Mouse (Mus musculus): ENCODE results near the gene Kat2b.

GRCm38 (mm10) chr17:53587074-53587851 is 20.6 kb downstream of the Kat2b start:
- TF ChIP-seq CTCF (IDR thresholded peaks at IDR 0.05; ENCODE audit: insufficient read depth, low read length): no peak
- TF ChIP-seq POLR2A (IDR thresholded peaks at IDR 0.05; ENCODE audit: borderline replicate concordance, extremely low read depth, low read depth, low read length): no peak

All from lung, adult 2 months (tissue).